Mouse (Mus musculus): ENCODE measurements at regions not wholly inside any gene's neighbourhood (a gene's known extent, or its start where the extent isn't known, plus 50 kb on each side); places are given as distances from the start of the nearest gene placed in this dataset.

GRCm38 (mm10) chr4:80691774-80692485 lies 142.0 kb upstream of the Tyrp1 start:
- DNase-seq (ENCODE audit: low spot score) = no peak

DNA sequence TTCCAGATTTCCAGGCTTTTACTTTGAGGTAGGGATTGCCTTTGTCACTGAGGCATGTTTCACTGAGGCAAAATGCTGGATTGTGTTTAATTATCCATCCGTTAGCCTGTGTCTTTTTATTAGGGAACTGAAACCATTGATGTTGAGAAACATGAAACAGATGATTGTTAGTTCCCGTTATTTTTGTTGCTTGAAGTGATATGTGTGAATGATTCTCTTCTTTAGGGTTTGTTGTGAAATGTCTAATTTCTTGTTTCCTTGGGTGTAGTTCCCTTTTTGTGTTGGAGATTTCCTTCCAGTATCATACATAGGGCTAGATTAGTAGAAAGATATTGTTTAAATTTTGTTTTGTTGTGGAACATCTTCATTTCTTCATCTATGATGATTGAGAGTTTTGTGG lies 121.2 kb upstream of the Tyrp1 start:
- DNase-seq (ENCODE audit: low spot score) = no peak

DNA sequence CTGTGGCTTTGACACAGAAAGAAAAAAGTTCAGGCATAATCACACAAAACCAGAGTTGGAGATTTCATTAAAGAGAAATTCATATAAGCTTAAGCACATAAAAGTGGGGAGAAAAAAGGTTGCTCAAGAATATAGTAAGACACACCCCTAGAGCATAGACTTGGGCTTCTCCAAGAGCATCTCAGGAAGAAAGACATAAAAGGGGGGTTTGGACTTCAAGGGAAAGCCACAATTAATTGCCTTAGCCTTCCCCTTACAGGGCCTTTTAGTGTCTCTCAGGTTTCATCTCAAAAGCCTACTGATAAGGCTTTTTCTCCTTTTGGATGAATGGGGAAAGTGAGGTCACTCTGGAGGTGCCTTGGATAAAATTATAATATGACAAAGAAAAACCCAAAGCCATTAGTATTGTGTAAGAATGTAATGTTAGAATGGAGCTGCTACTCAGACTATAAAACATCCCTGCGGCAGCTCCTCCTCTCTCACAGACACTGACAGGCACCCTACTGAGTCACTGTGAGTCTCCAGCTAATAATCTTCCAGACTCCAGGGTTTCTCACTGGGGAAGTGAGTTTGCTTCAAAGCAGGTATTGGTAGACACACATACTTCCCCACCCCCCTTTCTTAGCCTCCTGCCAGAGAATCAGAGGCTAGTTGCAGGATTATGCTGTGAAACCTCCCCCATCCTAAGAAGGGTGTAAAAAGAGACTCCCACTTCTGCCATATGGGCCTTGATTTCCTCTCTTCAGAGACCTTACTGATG lies 88.8 kb upstream of the Tyrp1 start:
- DNase-seq (ENCODE audit: low spot score) = peak; percentile 18

DNA sequence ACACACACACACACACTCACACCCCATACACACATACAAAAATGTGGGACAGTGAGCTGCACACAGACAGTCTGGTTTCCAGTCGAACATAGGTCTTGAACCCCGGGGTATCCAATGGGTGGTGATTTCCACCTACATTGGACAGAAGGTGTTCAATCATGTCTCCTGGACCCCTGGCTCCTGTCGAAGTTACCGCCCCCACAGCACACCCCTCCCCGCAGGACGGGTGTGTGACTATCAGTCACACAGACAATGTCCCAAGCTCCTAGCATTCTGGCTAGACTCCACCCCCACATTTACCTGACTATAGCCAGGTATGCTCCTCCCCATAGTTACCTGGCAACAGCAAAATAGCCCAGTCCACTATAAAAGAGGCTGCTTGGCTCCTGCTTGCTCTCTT lies 81.7 kb upstream of the Tyrp1 start:
- no peak for DNase-seq (ENCODE audit: low spot score)

GRCm38 (mm10) chr4:80756114-80756513 lies 77.8 kb upstream of the Tyrp1 start:
- no peak for DNase-seq (ENCODE audit: low spot score)

- DNase-seq (ENCODE audit: low spot score) = no peak
Observed at GRCm38 (mm10) chr4:80764024-80764423, 69.9 kb upstream of the Tyrp1 start.

DNA sequence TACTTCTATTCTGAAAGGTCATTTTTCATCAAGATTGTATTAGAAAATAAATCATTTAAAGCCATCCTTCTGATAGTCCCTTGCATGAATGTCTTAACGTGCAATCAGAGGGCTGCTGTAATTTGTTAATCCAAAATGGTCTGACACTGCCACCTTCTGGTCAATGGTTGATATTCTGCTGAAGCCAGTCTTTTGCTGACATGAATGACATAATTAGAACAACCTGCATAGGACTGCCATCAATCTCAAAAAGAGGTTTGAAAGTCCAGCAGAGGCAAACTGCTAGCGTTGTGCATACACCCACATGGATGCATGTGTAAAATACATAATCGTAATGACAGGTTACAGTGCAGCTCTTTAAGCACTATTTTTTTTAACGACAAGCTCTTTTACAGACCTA lies 68.1 kb upstream of the Tyrp1 start:
- peak; percentile 88 for DNase-seq (ENCODE audit: low spot score)

DNA sequence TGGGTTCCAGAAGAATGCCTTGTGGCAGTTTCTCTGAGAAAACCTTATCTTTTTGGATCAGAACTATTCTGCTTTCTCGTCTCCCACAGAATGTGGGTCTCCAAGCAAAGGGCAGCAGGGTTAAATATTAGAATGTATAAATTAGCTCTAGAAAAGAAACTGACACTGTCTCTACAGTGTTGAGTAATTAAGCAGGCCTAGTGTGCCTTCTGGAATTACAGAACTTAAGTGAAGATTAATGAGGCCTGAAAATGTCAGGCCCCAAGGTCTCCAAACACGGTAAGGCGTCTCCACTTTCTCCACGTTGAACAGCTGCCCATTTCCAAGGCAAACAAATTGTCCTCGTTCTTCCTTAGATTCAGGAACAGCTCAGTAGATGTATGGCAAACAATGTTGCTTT lies 66.5 kb upstream of the Tyrp1 start:
- no peak for DNase-seq (ENCODE audit: low spot score)

Measured in embryo, embryonic 10 days (tissue).